Mouse (Mus musculus) cortical plate, adult 2 months (tissue): Measurements from ENCODE around the gene Dact2. TPM values are rescaled to one million over a fixed set of nuclear protein-coding genes. Genes with fewer than 3 reads are reported as not detected.

Source experiments
- H3K27ac ChIP-seq: fragments of 200-500 bp; 2 replicates; pipeline ENCODE4 v1.5.1; 2012; ENCODE audit warnings: low read length, control low read depth, inconsistent platforms; ENCODE audit not compliant: insufficient read depth
- H3K4me1 ChIP-seq: fragments of 200-500 bp; 2 replicates; pipeline ENCODE4 v1.6.1; 2011; ENCODE audit warnings: low read length; ENCODE audit not compliant: control insufficient read depth, insufficient read depth
- H3K4me3 ChIP-seq: fragments of 200-500 bp; 2 replicates; pipeline ENCODE4 v1.5.1; 2011; ENCODE audit warnings: mild to moderate bottlenecking, low read length, control low read depth; ENCODE audit not compliant: insufficient read depth
- CTCF ChIP-seq: fragments of 200-500 bp; IDR thresholded peaks from 2 replicates; pipeline ENCODE4 v1.5.1; 2011; ENCODE audit warnings: mild to moderate bottlenecking, control low read depth, low read length; ENCODE audit not compliant: insufficient read depth; ENCODE audit errors: extremely low read depth
- POLR2A ChIP-seq: fragments of 200-500 bp; IDR thresholded peaks from 2 replicates; pipeline ENCODE4 v1.6.1; 2011; ENCODE audit warnings: mild to moderate bottlenecking, low read length, control low read depth; ENCODE audit not compliant: insufficient read depth; ENCODE audit errors: extremely low read depth
- polyA plus RNA-seq: library from polyadenylated mRNA; depleted of rRNA; stranded (reverse); fragments of >200 nt; gene quantifications from 2 replicates; pipeline ENCODE4 v1.2.3, GENCODE M21; 2012

Gene Dact2
- polyA plus RNA-seq, 1 experiment = 71.4 TPM

DNA sequence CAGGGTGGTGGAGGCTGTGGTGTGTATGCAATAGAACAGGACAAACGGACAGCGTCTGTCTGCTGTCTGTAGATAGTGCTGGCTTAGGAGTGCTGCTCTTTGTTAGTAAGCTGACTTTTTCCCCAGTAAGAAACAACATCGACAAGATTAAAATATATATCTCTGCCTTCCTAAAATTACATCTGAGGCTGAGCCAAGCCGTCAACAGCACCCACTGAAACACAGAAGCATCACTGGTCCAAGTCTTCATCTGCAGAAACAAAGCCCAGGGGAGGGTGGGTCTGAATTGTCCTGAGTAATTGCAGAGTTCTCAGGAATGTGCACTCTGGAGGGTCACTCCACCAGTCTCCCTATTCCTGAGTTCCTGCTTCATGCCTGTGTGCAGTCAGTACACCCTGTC is 25.2 kb downstream of the Dact2 start:
- H3K27ac ChIP-seq = 0 out of 2 replicates have a peak overlapping the region, but pooled peaks have one; percentile 58
- peaks cover 22% of the 10 kb centered on the region for H3K4me1 ChIP-seq
- TF ChIP-seq POLR2A (no peak), CTCF (no peak)
- H3K4me3 ChIP-seq = no peak overlapping the region

DNA sequence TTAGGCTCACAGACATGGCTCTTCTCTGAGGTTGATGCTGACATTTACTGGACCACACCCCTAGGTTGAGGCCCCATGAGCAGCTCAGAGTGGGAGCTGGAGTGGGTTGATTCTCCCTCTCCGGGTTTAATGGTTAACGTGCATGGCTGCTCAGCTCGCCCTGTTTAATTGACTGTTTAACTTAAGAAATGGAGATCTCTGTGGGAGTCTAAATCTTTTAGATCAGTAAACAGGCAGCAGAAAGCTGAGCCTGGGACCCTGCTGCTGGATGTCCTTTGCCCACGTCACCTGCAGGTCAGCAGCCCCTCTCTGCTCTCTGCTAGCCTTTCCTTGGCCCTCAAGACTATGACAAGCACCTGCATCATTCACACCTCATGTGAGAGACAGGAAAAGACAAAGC is 25.6 kb downstream of the Dact2 start:
- H3K4me3 ChIP-seq = no peak overlapping the region
- no peak for TF ChIP-seq POLR2A

DNA sequence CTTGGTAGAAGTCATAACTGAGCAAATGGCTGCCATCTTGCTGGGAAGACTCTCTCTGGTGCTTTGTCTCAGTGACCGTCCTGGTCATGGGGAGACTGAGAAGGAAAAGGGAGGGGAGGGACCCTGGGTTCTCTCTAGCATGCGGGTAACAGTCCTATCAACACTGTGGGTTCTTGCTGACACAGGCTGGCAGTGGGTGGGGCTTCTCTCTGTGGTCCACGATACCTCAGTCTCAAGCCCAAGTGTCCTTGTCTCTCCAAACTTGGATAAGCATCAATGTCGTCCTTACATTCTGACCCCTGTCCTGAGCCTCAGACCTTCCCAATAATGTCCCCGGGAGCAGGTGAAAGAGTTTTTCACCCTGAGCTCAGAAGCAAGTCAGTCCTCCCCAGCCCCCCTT is 26.1 kb downstream of the Dact2 start:
- peaks cover 24% of the 10 kb centered on the region for H3K4me1 ChIP-seq
- H3K4me3 ChIP-seq = no peak overlapping the region
- H3K27ac ChIP-seq = peak overlapping the region; percentile 58; the same call in 1 of the 2 replicates
- no peak for TF ChIP-seq CTCF
- no peak for TF ChIP-seq POLR2A

More for the DNA sequence above, 25.6 kb downstream of the Dact2 start:
- peak overlapping the region; percentile 58; the same call in 1 of the 2 replicates for H3K27ac ChIP-seq
- peaks cover 24% of the 10 kb centered on the region for H3K4me1 ChIP-seq

DNA sequence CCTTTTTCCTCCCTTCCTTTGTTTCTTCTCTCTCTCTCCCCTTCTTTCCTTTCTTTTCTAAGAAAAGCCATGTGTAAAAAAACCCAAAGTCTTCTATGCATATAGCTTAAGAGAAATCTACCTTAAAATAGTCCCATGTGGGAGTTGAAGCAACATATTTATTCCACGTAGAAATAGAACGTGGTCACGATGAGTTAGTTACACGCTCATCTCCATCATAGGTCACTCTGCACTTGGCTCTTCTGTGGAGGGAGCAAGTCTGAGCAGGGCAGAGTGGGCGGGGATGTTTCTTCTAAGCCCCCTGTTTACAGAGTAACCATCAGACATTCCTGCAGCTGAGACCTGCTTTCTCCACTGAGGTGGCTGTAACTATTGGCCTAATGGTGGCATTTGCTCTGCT is 27.1 kb downstream of the Dact2 start:
- peak overlapping the region; percentile 75; the same call in 1 of the 2 replicates for H3K27ac ChIP-seq
- H3K4me1 ChIP-seq = peaks cover 26% of the 10 kb centered on the region
- TF ChIP-seq CTCF = no peak
- no peak for TF ChIP-seq POLR2A
- no peak overlapping the region for H3K4me3 ChIP-seq

DNA sequence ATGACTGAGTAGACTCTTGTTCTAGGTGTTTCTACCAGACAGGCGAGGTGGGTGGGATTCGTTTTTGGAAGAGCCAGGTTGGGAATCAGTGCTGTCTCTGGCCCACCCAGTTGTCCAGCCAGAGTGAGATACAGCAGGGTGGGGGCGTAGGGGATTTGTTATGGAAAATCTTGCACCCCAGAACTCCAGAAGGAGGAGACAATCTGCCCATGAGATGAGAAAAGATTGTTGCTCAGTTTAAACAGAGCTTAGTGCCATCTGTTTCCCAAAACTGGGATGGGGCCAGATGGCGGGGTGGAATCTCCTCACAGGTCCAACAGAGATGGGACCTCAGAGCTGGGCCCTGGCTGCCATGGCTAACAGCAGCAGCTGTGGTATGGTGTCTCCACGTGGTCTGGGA is 28.4 kb downstream of the Dact2 start:
- TF ChIP-seq POLR2A (no peak), CTCF (no peak)
- no peak overlapping the region for H3K4me3 ChIP-seq
- H3K27ac ChIP-seq = peak overlapping the region; percentile 53; the same call in 1 of the 2 replicates
- peaks cover 26% of the 10 kb centered on the region for H3K4me1 ChIP-seq

DNA sequence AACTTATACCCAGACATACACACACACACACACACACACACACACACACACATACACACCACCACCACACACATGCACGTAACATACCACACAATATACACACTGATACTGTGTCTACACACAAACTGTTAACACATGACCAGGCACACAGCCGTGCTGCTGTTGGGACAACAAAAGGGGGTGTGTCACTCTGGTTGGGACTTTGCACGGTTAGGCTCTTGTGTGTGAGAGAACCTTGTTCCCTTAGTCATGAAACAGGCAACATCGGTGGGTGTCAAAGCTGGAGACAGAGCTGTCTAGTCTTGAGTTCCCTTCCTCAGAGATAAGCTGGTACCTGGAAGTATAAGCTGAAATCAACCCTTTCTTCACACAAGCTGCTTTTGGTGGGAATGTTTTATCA is 29.1 kb downstream of the Dact2 start:
- no peak overlapping the region for H3K4me3 ChIP-seq
- peak overlapping the region; percentile 63; the same call in 1 of the 2 replicates for H3K27ac ChIP-seq
- peaks cover 26% of the 10 kb centered on the region for H3K4me1 ChIP-seq
- TF ChIP-seq POLR2A (no peak), CTCF (no peak)

DNA sequence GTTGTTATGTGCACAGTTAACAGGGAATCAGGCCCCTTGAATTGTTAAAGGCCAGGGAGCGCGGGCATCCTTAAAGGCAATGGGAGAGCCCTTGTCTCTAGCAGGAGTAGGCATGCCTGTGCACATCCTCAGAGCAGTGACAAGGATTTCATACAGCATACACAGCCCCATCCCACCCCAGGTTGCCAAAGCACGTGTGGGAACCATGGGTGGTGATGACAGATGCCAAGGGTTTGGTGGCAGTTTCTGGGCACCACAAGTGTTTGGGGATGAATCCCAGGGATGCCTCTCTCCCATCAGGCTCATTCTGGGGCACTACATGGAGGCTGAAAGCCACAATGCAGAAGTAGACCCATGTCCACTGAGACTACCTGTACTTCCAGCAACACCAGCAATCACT is 29.7 kb downstream of the Dact2 start:
- Histone ChIP-seq H3K4me3 (no peak overlapping the region), H3K4me1 (peaks cover 26% of the 10 kb centered on the region), H3K27ac (peak overlapping the region; percentile 57)
- no peak for TF ChIP-seq CTCF
- TF ChIP-seq POLR2A = no peak

DNA sequence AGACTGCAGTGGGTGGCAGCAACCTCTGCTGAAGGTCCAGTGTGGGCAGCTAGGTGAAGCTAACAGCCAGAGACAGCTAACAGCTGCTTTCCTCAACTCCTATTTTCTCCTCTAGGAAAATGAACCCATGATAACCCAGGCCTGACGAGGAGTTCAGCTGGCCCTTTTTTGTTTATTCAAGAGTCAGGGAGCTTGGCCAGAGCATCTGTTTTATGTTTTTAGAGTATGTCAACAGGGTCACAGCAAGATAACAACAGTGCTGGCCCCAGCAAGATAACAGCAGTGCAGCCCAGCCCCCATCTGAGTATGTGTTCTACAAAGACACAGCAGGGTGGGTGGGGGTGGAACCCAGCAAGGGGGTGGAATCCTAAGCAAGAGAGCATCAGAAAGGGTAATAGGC is 30.6 kb downstream of the Dact2 start:
- Histone ChIP-seq H3K27ac (peak overlapping the region; percentile 36), H3K4me3 (no peak overlapping the region)
- TF ChIP-seq CTCF (no peak), POLR2A (no peak)

DNA sequence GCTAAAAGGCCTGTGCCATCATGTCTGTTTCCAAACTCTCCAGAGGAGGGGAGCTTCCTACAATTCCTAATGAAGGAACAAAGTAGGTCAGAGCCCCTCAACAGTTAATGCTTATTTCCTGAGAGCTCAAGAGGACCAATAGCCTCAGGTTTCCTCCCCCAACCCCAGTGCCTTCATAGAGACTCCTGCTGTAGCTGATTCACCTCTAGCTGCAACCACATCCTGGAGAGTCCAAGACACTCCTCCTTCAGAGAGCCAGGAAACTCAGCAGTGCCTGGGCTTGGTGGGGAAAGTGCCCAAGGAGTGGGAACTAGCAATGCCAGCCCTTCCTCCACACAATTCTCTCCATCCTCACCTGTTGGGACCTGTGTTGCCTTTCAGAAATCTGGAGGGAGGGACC is 31.4 kb downstream of the Dact2 start:
- Histone ChIP-seq H3K27ac (no peak overlapping the region), H3K4me3 (no peak overlapping the region), H3K4me1 (peaks cover 19% of the 10 kb centered on the region)
- TF ChIP-seq CTCF = no peak
- TF ChIP-seq POLR2A = no peak

More for the DNA sequence above, 30.6 kb downstream of the Dact2 start:
- peaks cover 19% of the 10 kb centered on the region for H3K4me1 ChIP-seq

DNA sequence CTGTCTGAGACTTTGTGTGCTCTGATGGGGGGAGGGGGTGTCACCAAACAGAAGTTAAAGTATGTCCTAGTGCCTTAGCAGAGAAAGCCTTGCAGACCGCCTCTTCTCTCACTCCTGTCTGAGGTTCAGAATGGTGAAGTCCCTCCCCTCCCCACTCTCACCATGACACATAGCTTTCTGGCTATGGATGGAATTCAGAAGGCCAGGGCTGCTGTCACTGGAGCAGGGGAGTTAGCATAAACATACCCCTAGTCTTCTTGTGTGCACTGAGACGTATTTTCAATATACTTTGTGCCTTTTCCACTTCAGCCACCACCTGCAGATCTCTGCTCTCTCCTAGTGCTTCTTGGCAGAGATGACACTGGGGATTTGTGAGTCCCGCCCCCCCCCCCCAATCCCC is 31.9 kb downstream of the Dact2 start:
- Histone ChIP-seq H3K27ac (no peak overlapping the region), H3K4me3 (no peak overlapping the region), H3K4me1 (peaks cover 19% of the 10 kb centered on the region)
- no peak for TF ChIP-seq POLR2A
- no peak for TF ChIP-seq CTCF
